Mouse (Mus musculus) forebrain, embryonic 11.5 days (tissue): ENCODE measurements around the gene Mcm3. TPM values are rescaled to one million over a fixed set of nuclear protein-coding genes. Genes with fewer than 3 reads are reported as not detected.

Experiments
- ATAC-seq: fragments of 200-750 bp; cut with Nextera tagmentation; replicated peaks from 2 replicates; pipeline ENCODE4 v1.8.0; 2017; ENCODE audit warnings: moderate TSS enrichment; ENCODE audit not compliant: low FRiP score
- DNase-seq: peaks from one replicate; pipeline ENCODE4 v3.0.0-alpha.2; 2017; ENCODE audit warnings: low spot score
- H3K27ac ChIP-seq: fragments of 300-500 bp; sonication (generic); 2 replicates; pipeline ENCODE4 v1.5.1; 2014; ENCODE audit warnings: low read depth, low read length
- H3K27me3 ChIP-seq: fragments of 300-500 bp; sonication (generic); 2 replicates; pipeline ENCODE4 v1.6.1; 2014; ENCODE audit warnings: mild to moderate bottlenecking, low read length, mixed read lengths; ENCODE audit not compliant: control insufficient read depth, insufficient read depth
- H3K36me3 ChIP-seq: fragments of 300-500 bp; sonication (generic); 2 replicates; pipeline ENCODE4 v1.6.1; 2014; ENCODE audit warnings: mild to moderate bottlenecking, low read length, moderate library complexity, mixed read lengths; ENCODE audit not compliant: control insufficient read depth, insufficient read depth
- H3K4me1 ChIP-seq: fragments of 300-500 bp; sonication (generic); replicated peaks from 2 replicates; pipeline ENCODE4 v1.6.1; 2014; ENCODE audit warnings: low read length, mixed read lengths; ENCODE audit not compliant: control insufficient read depth, insufficient read depth
- H3K4me2 ChIP-seq: fragments of 300-500 bp; sonication (generic); 2 replicates; pipeline ENCODE4 v1.6.1; 2014; ENCODE audit warnings: low read depth, mild to moderate bottlenecking, low read length, moderate library complexity, mixed read lengths; ENCODE audit not compliant: severe bottlenecking
- H3K4me3 ChIP-seq: fragments of 300-500 bp; sonication (generic); 2 replicates; pipeline ENCODE4 v1.5.1; 2014; ENCODE audit warnings: low read depth, low read length
- H3K9ac ChIP-seq: fragments of 300-500 bp; sonication (generic); 2 replicates; pipeline ENCODE4 v1.6.1; 2014; ENCODE audit warnings: low read length
- H3K9me3 ChIP-seq: fragments of 300-500 bp; sonication (generic); 2 replicates; pipeline ENCODE4 v1.6.1; 2016; ENCODE audit warnings: low read length, mixed read lengths; ENCODE audit not compliant: control insufficient read depth
- WGBS: fragments of 180-500 bp; shearing (Covaris S2); extraction: QIAGEN DNeasy Blood & Tissue Kit; methylation state at CpG from one replicate; pipeline ENCODE4 v1.1.7; 2014; 5-methylcytosine and 5-hydroxymethylcytosine counted together
- polyA plus RNA-seq: library from polyadenylated mRNA; unstranded; fragments of >200 nt; fragmentation: Nextera tagmentation; extraction: Ambion mirVana; gene quantifications from 2 replicates; pipeline ENCODE4 v1.2.1, GENCODE M21; 2014

Mcm3 gene
- polyA plus RNA-seq, result 234 and 261 TPM in 2 replicates

GRCm38 (mm10) chr1:20819771-20820605 is at the start of gene Mcm3:
TSS of gene Mcm3 (minus strand) at chr1:20820312.
- Histone ChIP-seq H3K36me3 (peaks cover 5% of the 10 kb centered on the region; the same call in 1 of the 2 replicates), H3K9me3 (no peaks in the 10 kb centered on the region), H3K9ac (peak within 1 kb of the TSS; percentile 77), H3K27ac (0 out of 2 replicates have a peak within 1 kb of the TSS, but pooled peaks have one; percentile 18), H3K27me3 (no peaks in the 10 kb centered on the region), H3K4me2 (peak within 1 kb of the TSS; percentile 46), H3K4me1 (no peaks in the 10 kb centered on the region; the same call in 1 of the 2 replicates), H3K4me3 (peak within 1 kb of the TSS; percentile 75)
- DNase-seq, result peak; percentile 94
- peak; percentile 98 for ATAC-seq
- WGBS, result under 1% methylated on average over 46 of the region's 52 CpGs

GRCm38 (mm10) chr1:20868036-20868435 is 47.9 kb upstream of the Mcm3 start:
- Histone ChIP-seq H3K27ac (0 out of 2 replicates have a peak overlapping the region, but pooled peaks have one; percentile 6), H3K4me3 (no peak overlapping the region), H3K9ac (no peak overlapping the region), H3K27me3 (no peaks in the 10 kb centered on the region), H3K4me1 (peaks cover 6% of the 10 kb centered on the region; the same call in 1 of the 2 replicates), H3K9me3 (no peaks in the 10 kb centered on the region), H3K4me2 (no peak overlapping the region), H3K36me3 (no peaks in the 10 kb centered on the region)
- ATAC-seq, result peak; percentile 67
- 30% methylated on average over 9 of the region's 9 CpGs for WGBS
- DNase-seq, result no peak

DNA sequence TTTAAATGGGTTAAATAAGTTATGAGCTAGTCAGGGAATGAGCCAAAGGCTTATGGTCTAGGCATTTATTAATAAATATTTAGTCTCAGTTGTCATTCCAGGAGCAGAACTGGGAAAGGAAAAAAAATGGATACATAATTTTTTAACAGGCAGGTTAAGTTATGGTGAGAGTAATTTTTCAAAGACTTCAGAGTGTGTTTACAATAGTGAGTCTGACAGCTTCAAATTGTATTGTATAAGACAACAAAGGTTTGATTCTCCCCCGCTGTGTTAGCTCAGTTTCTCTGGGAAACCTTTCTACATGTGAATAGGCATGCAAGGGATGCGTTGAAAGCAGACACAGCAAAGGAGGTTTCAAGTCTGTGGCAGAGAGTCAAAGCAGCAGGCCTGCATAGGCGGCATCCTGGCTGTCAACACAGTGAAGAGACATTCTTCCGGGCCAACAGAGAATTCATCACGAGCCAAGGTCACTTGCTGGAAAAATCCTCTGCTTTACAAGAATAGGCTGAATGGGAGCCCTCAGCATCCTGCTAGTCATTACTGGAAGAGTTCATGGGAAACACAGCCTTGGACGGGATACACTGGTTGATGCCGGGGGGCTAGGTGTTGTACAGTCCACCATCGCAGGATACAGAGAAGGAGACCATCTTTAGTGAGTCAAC is 47.3 kb upstream of the Mcm3 start:
- DNase-seq (no peak), ATAC-seq (peak; percentile 55)
- Histone ChIP-seq H3K4me3 (no peak overlapping the region), H3K9me3 (no peaks in the 10 kb centered on the region), H3K4me2 (no peak overlapping the region), H3K4me1 (peaks cover 6% of the 10 kb centered on the region; the same call in 1 of the 2 replicates), H3K9ac (no peak overlapping the region), H3K27me3 (no peaks in the 10 kb centered on the region), H3K36me3 (no peaks in the 10 kb centered on the region), H3K27ac (0 out of 2 replicates have a peak overlapping the region, but pooled peaks have one; percentile 33)
- WGBS, result 19% methylated on average over 8 of the region's 8 CpGs

DNA sequence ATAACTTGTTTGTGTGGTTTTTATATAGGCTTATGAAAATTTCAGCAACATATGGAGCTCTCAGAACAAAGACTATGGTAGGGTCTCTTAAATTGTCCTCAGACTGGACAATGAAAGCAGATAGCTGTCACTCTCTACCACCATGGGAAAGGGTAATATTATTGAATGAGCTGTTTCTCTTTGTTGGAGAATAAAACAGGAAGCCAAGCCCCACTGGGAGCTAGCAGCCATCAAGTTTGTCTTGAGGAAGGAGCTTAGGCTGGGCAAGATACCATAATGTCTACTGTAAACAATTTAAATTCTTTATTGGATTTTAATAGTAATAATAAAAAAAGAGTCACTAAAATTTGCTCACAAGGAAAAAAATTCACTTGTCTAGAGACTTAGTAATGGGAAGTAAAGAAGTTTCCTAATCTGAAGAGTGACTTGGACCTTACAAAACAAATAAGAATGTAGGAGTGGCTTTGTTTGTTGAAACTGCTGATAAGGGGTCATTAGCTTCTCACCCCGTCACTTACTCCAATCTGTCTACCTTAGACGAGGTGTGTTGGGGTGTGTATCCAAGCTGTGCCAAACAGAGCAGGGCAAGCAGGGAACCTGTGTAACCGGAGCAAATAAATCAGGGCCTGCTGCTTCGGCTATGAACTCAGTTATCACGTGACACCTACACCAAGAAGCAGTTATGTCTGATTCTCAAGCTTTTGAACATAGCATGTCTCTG is 43.5 kb upstream of the Mcm3 start:
- no peak overlapping the region for H3K9ac ChIP-seq
- no peaks in the 10 kb centered on the region for H3K36me3 ChIP-seq

GRCm38 (mm10) chr1:20861865-20862264 is 41.8 kb upstream of the Mcm3 start:
- Histone ChIP-seq H3K4me2 (no peak overlapping the region), H3K9me3 (no peaks in the 10 kb centered on the region)
- no peak for DNase-seq

More for the DNA sequence above, 43.5 kb upstream of the Mcm3 start:
- no peak for ATAC-seq
- H3K4me1 ChIP-seq, result peaks cover 6% of the 10 kb centered on the region; the same call in 1 of the 2 replicates
- H3K9me3 ChIP-seq, result no peaks in the 10 kb centered on the region
- H3K27me3 ChIP-seq, result no peaks in the 10 kb centered on the region
- H3K4me3 ChIP-seq, result no peak overlapping the region
- no peak for DNase-seq
- 85% methylated on average over 5 of the region's 5 CpGs for WGBS
- no peak overlapping the region for H3K4me2 ChIP-seq
- H3K27ac ChIP-seq, result no peak overlapping the region

GRCm38 (mm10) chr1:20860775-20861174 is 40.7 kb upstream of the Mcm3 start:
- Histone ChIP-seq H3K4me2 (no peak overlapping the region), H3K9me3 (no peaks in the 10 kb centered on the region), H3K27ac (no peak overlapping the region), H3K36me3 (no peaks in the 10 kb centered on the region), H3K4me3 (no peak overlapping the region), H3K27me3 (no peaks in the 10 kb centered on the region), H3K9ac (no peak overlapping the region), H3K4me1 (no peaks in the 10 kb centered on the region)
- ATAC-seq, result no peak
- DNase-seq, result no peak
- WGBS, result 80% methylated on average over 3 of the region's 3 CpGs

More at GRCm38 (mm10) chr1:20861865-20862264, 41.8 kb upstream of the Mcm3 start:
- Histone ChIP-seq H3K36me3 (no peaks in the 10 kb centered on the region), H3K27ac (no peak overlapping the region), H3K4me1 (no peaks in the 10 kb centered on the region), H3K9ac (no peak overlapping the region), H3K4me3 (no peak overlapping the region), H3K27me3 (no peaks in the 10 kb centered on the region)
- no peak for ATAC-seq
- 87% methylated on average over 3 of the region's 3 CpGs for WGBS

DNA sequence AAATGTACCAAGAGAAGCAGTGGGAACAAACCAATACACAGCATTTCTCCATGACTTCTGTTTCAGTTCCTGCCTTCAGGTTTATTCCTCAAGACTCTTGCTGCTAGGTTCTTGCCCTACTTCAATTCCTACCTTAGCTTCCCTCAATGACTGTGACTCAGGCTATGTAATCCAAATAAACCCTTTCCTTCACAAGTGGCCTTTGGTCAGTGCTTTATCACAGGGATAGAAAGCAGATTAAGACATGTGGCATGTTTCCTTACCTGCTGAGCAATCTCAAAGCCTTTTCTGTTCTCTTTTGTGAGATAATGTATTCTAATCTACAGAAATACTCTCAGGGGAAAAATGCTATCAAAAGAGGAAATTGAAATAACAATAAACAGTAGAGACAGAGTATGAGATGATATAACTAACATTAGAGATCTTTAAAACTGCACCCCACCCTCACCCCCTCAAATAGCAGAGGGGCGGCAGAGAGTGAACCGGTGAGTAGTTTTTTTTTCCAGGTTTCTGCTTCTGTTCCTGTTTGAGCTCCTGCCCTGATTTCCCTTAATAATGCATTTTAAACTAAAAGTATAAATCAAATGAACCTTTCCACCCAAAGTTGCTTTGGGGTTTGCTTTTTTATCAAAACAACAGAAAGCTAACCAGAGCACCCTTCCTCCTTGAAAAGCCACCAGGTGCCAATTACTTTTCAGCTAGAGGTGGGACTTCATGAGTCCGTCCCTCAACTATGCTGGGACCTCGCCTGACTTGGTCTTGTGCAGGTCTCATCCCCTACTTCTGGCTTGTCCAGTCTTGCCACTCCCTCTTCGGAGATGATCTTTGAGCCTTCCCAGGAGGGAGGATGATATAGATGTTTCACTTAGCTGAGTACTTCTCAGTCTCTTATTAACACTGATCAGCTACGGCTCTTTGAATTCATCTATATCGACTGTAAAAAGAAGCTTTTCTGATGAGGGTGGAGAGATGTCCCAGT is 37.1 kb upstream of the Mcm3 start:
- WGBS, result 86% methylated on average over 7 of the region's 7 CpGs
- H3K9ac ChIP-seq, result no peak overlapping the region
- H3K27ac ChIP-seq, result no peak overlapping the region
- no peak overlapping the region for H3K4me3 ChIP-seq
- H3K4me1 ChIP-seq, result no peaks in the 10 kb centered on the region
- H3K27me3 ChIP-seq, result no peaks in the 10 kb centered on the region
- ATAC-seq (no peak), DNase-seq (no peak)
- no peak overlapping the region for H3K4me2 ChIP-seq
- H3K36me3 ChIP-seq, result no peaks in the 10 kb centered on the region
- H3K9me3 ChIP-seq, result no peaks in the 10 kb centered on the region
